Mouse (Mus musculus): ENCODE data around the gene Ralgps1. TPM values are rescaled to one million over a fixed set of nuclear protein-coding genes. Genes with fewer than 3 reads are reported as not detected.
A peak's percentile ranks its signal among the peaks of the same experiment; 100 is the strongest.

Ralgps1 gene
- polyA plus RNA-seq, 1 experiment from 2014 or later: 53.1 TPM

DNA sequence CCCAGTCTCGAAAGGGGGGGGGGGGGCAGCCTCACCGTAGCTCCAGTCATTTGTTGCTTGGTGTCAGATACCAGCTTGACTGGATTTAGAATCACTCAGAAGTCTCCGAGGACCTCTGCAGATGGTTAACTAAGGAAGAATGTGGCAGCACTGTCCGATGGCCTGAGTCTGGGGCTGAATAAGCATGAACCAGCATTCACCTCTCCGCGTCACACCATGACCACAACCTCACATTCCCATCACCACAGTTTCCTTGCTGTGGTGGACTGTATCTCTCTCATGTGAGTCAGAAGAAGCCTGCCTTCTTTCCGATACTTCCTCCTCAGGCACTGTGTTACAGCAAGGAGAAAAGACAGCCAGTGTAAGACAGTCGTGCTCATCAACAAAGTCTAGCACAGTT, 12.1 kb downstream of the Ralgps1 start:
- Histone ChIP-seq H3K36me3 (replicated peaks) (0 out of 2 replicates have a peak, but pooled peaks cover 4% of the 10 kb centered on the region), H3K27me3 (replicated peaks) (no peaks in the 10 kb centered on the region), H3K9ac (no peak overlapping the region), H3K4me3 (no peak overlapping the region), H3K4me1 (peaks cover 10% of the 10 kb centered on the region), H3K9me3 (no peaks in the 10 kb centered on the region), H3K27ac (no peak overlapping the region), H3K4me2 (no peak overlapping the region)
- no peak for ATAC-seq (replicated peaks)
- WGBS: 93% methylated on average over 8 of the region's 8 CpGs

DNA sequence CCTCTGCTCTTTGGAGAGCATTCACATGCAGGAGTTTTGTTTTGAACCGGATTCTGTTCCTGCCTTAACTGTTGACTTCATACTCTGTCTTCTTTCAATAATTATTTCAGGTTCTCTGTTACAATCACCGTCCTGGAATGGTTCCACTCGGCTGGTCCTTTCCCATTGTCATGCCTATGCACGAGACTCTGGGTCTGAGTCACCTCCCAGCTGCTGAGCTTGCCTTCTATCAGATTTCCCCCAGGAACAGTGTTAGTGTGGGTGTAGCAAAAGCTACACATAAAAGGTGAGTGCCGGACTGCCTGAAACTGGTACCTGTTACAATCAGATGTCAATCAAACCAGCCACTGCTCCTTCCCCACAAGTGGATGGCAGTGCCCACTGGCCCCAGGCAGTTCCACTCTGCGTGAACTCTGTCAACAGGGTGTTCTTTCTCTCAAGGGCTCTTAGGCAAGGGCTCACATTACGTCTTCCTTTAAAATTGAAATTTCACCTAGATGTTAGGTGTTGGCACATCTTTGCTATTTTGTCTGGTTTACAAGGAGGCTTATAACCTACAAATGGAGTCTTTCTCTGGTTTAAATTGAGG, 13.9 kb downstream of the Ralgps1 start:
- Histone ChIP-seq H3K4me3 (no peak overlapping the region), H3K4me2 (no peak overlapping the region), H3K4me1 (peaks cover 15% of the 10 kb centered on the region), H3K27me3 (replicated peaks) (no peaks in the 10 kb centered on the region), H3K9ac (no peak overlapping the region), H3K9me3 (no peaks in the 10 kb centered on the region), H3K36me3 (replicated peaks) (no peaks in the 10 kb centered on the region), H3K27ac (no peak overlapping the region)
- 86% methylated on average over 7 of the region's 7 CpGs for WGBS
- no peak for ATAC-seq (replicated peaks)

DNA sequence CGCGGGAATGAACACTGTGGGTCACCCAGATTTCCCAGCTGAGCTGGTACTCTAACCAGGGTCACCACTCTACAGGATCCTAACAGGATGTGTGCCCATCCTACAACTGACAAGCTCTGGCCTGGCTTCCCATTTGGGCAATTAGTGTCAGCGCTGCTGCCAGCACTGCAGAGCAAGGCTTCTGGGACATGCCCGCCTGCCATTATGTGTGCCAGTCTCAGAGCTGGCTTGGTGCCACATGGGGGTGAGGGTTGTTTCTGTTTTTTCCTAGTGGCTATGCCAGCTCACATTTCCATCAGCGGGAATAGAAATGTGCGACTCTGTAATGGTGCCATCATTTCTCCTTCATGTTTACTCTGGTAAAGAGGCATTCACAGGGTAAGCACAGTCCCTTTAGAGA, 15.7 kb downstream of the Ralgps1 start:
- Histone ChIP-seq H3K9me3 (no peaks in the 10 kb centered on the region), H3K4me3 (no peak overlapping the region), H3K27ac (no peak overlapping the region), H3K27me3 (replicated peaks) (no peaks in the 10 kb centered on the region), H3K36me3 (replicated peaks) (no peaks in the 10 kb centered on the region), H3K4me1 (peaks cover 8% of the 10 kb centered on the region; the same call in 1 of the 2 replicates), H3K4me2 (no peak overlapping the region), H3K9ac (no peak overlapping the region)
- 80% methylated on average over 6 of the region's 6 CpGs for WGBS
- ATAC-seq (replicated peaks): 0 out of 2 replicates have a peak, but pooled peaks have one; percentile 24

DNA sequence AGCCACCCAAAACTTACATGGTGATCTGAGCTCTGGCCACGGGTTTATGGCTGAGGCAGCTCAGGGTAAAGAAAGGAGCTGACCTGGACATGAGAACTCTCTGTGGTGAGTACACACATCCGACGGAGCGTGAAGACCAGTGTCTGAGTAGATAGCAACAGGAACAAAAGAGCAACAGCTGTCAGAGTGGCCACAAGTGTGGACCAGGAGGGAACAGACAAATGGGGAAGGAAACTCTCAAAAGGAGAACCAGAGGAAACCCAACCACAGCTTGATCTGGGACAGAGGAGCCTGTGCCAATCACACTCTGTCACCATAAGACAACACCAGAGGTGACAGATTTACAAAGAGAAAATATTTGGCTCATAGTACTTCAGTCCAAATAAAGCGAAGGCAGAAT, 17.9 kb downstream of the Ralgps1 start:
- no peak overlapping the region for H3K27ac ChIP-seq
- H3K36me3 ChIP-seq (replicated peaks): no peaks in the 10 kb centered on the region
- no peaks in the 10 kb centered on the region for H3K27me3 ChIP-seq (replicated peaks)
- no peak overlapping the region for H3K9ac ChIP-seq
- no peak for ATAC-seq (replicated peaks)
- 55% methylated on average over 5 of the region's 5 CpGs for WGBS
- no peak overlapping the region for H3K4me3 ChIP-seq
- no peaks in the 10 kb centered on the region for H3K9me3 ChIP-seq
- no peak overlapping the region for H3K4me2 ChIP-seq
- peaks cover 14% of the 10 kb centered on the region for H3K4me1 ChIP-seq

DNA sequence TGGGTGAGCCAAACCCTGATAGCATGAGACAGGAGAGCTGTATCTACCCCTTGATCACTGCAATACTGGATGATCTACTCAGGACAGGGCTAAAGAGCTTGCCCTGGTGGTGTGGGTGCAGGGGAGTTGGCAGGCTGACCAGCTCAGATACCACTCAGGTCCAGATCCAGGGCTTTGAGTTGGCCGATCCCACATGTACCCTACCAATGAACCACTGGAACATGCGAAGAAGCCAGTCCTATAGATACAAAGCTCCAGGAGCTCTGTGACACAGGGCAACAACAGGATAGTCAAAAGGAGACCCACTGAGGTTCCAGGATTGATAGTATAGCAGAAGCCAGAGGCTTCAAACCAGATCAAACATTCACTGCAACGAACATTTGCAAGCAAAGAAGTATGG, 19.8 kb downstream of the Ralgps1 start:
- Histone ChIP-seq H3K27ac (no peak overlapping the region), H3K4me1 (peaks cover 15% of the 10 kb centered on the region), H3K36me3 (replicated peaks) (no peaks in the 10 kb centered on the region), H3K4me2 (no peak overlapping the region), H3K9me3 (no peaks in the 10 kb centered on the region), H3K9ac (no peak overlapping the region), H3K27me3 (replicated peaks) (no peaks in the 10 kb centered on the region), H3K4me3 (no peak overlapping the region)
- ATAC-seq (replicated peaks): no peak
- WGBS: 89% methylated on average over 3 of the region's 3 CpGs

DNA sequence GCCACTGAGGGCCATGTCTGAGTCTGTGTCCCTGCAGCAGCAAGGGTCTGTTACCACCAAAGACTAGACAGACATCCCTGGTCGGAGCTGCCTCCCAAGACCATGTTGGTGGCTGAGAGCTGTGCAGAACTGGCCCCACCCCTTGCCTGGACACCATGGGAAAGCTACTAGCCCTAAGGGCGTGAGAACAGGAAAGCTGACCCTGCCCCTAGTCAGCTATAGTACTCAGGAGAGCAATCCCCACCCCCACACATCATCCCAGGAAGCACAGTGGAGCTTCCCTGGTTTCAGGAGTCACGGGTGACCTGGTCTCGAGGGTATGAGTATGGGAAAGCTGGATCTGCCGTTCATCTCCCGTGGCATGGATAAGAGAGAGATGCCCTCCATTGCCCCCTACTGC, 20.4 kb downstream of the Ralgps1 start:
- Histone ChIP-seq H3K4me2 (no peak overlapping the region), H3K27me3 (replicated peaks) (no peaks in the 10 kb centered on the region), H3K4me3 (no peak overlapping the region), H3K27ac (no peak overlapping the region), H3K9ac (no peak overlapping the region), H3K9me3 (no peaks in the 10 kb centered on the region), H3K36me3 (replicated peaks) (no peaks in the 10 kb centered on the region), H3K4me1 (peaks cover 20% of the 10 kb centered on the region)
- no peak for ATAC-seq (replicated peaks)
- 89% methylated on average over 6 of the region's 6 CpGs for WGBS

GRCm38 (mm10) chr2:33349581-33349980, 21.7 kb downstream of the Ralgps1 start:
- no peaks in the 10 kb centered on the region for H3K36me3 ChIP-seq (replicated peaks)

DNA sequence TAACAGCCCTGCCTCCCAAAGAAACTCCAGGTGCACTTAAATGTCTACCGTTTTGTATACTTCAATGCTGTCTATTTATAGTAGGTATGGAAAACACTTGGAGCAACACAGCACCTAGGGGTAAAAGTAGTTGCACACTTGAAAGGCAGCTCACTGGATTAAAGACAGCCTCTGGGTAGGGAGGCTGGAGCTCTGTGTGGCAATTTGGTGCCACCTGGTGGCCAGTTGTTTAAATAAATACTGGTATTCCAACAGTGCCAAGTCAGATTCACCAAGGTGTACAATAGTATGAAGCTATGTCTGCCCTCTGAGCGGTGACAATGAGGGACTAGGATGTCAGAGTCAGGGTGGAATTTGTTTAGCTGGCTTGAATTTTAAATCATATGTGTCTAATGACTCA, 22.2 kb downstream of the Ralgps1 start:
- no peaks in the 10 kb centered on the region for H3K9me3 ChIP-seq
- H3K4me2 ChIP-seq: no peak overlapping the region
- 28% methylated on average over 2 of the region's 2 CpGs for WGBS
- H3K27ac ChIP-seq: no peak overlapping the region
- H3K4me1 ChIP-seq: peaks cover 30% of the 10 kb centered on the region
- no peak overlapping the region for H3K4me3 ChIP-seq
- ATAC-seq (replicated peaks): peak; percentile 71
- no peak overlapping the region for H3K9ac ChIP-seq
- H3K27me3 ChIP-seq (replicated peaks): no peaks in the 10 kb centered on the region
- no peaks in the 10 kb centered on the region for H3K36me3 ChIP-seq (replicated peaks)

More at GRCm38 (mm10) chr2:33349581-33349980, 21.7 kb downstream of the Ralgps1 start:
- H3K4me1 ChIP-seq: peaks cover 30% of the 10 kb centered on the region
- H3K4me3 ChIP-seq: no peak overlapping the region
- H3K9ac ChIP-seq: no peak overlapping the region
- 46% methylated on average over 2 of the region's 2 CpGs for WGBS
- ATAC-seq (replicated peaks): 0 out of 2 replicates have a peak, but pooled peaks have one; percentile 9
- H3K27ac ChIP-seq: no peak overlapping the region
- no peaks in the 10 kb centered on the region for H3K9me3 ChIP-seq
- no peaks in the 10 kb centered on the region for H3K27me3 ChIP-seq (replicated peaks)
- no peak overlapping the region for H3K4me2 ChIP-seq

DNA sequence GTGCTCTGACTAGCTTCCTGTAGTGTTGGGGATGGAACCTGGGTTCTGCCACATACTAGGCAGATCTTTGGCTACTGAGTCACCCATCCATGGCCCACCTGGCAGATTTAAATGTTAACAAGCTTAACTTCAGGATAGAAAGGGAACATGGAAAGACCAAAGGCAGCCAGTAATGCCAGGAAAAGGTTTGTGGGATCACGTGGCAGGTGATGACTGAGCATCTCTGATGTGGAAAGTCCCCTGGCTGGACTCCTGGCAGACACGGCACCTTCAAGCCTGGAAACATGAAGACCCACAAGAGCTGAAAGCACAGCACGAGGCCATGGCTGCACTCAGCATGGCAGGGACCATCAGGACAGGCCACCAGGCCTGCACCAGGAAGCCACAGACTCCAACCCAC, 23.0 kb downstream of the Ralgps1 start:
- Histone ChIP-seq H3K9me3 (no peaks in the 10 kb centered on the region), H3K9ac (no peak overlapping the region), H3K4me2 (no peak overlapping the region), H3K36me3 (replicated peaks) (no peaks in the 10 kb centered on the region), H3K27me3 (replicated peaks) (no peaks in the 10 kb centered on the region), H3K4me3 (no peak overlapping the region), H3K4me1 (peaks cover 26% of the 10 kb centered on the region), H3K27ac (no peak overlapping the region)
- WGBS: 88% methylated on average over 3 of the region's 3 CpGs
- ATAC-seq (replicated peaks): no peak

DNA sequence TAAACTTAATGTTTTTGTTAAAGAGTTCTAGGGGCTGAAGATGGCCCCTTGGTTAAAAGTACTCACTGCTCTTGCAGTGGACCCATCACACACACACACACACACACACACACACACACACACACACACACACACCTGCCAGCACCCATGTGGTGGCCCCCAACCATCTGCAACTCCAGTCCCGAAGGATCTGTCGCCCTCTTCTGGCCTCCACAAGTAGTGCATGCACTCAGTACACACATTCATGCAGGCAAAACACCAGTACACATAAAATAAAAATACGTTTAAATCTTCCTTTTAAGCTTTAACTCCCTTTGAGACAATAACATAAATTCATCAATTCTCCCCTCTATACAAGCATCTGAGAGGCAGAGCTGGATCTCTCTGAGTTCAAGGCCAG, 23.7 kb downstream of the Ralgps1 start:
- peaks cover 26% of the 10 kb centered on the region for H3K4me1 ChIP-seq
- no peaks in the 10 kb centered on the region for H3K9me3 ChIP-seq
- WGBS: 43% methylated on average over 3 of the region's 3 CpGs
- no peak overlapping the region for H3K27ac ChIP-seq
- no peak overlapping the region for H3K4me2 ChIP-seq
- H3K27me3 ChIP-seq (replicated peaks): no peaks in the 10 kb centered on the region
- no peak overlapping the region for H3K9ac ChIP-seq
- no peaks in the 10 kb centered on the region for H3K36me3 ChIP-seq (replicated peaks)
- H3K4me3 ChIP-seq: no peak overlapping the region
- no peak for ATAC-seq (replicated peaks)

DNA sequence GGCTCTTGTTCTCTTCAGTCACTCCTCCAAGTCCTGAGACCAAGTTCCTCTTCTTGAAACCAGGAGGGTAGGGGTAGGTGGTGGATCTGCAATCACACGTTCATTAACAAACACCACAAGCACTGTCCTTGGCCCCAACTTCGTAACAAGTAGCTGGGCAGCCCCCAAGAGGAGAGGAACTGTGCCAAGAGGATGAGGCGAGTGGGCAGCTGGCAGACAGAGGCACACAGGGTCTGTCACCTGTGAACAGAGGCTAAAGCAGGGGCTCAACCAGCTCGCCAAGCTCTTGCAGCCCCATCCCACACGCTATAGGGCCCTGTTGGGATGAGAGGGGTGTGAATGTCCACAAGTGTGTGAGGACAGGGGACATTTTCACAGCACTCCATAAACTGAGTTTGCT, 24.5 kb downstream of the Ralgps1 start:
- 71% methylated on average over 5 of the region's 5 CpGs for WGBS
- H3K4me2 ChIP-seq: no peak overlapping the region
- no peaks in the 10 kb centered on the region for H3K27me3 ChIP-seq (replicated peaks)
- no peak overlapping the region for H3K9ac ChIP-seq
- H3K9me3 ChIP-seq: no peaks in the 10 kb centered on the region
- no peak overlapping the region for H3K27ac ChIP-seq
- H3K4me1 ChIP-seq: peaks cover 26% of the 10 kb centered on the region
- H3K4me3 ChIP-seq: no peak overlapping the region
- no peak for ATAC-seq (replicated peaks)
- no peaks in the 10 kb centered on the region for H3K36me3 ChIP-seq (replicated peaks)

DNA sequence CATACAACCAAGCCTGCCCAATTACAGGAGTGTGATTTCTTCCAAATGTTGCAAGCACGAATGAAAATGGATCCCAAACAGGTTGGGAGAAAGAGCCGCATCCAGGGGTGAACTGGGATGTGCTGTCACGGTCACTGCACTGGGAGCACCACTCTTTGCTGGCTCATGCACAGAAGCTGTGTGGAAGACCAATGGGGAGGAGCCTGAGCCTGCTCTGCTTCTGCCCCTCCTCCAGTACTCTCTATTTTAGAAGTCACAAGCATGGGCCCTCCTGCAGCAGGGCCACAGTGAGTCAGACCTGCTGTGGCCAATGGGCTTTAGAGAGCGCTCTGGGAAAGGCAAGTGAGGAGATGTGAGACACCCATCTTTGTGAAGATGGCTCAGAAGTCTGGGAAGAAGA, 25.3 kb downstream of the Ralgps1 start:
- peaks cover 26% of the 10 kb centered on the region for H3K4me1 ChIP-seq
- 0 out of 2 replicates have a peak overlapping the region, but pooled peaks have one; percentile 27 for H3K27ac ChIP-seq
- no peak for ATAC-seq (replicated peaks)

GRCm38 (mm10) chr2:33345475-33345874, 25.8 kb downstream of the Ralgps1 start:
- Histone ChIP-seq H3K4me1 (peaks cover 26% of the 10 kb centered on the region), H3K27me3 (replicated peaks) (no peaks in the 10 kb centered on the region), H3K4me2 (no peak overlapping the region), H3K9ac (no peak overlapping the region), H3K36me3 (replicated peaks) (no peaks in the 10 kb centered on the region), H3K4me3 (no peak overlapping the region), H3K9me3 (no peaks in the 10 kb centered on the region), H3K27ac (peak overlapping the region; percentile 27; the same call in 1 of the 2 replicates)
- WGBS: 49% methylated on average over 6 of the region's 6 CpGs
- 0 out of 2 replicates have a peak, but pooled peaks have one; percentile 28 for ATAC-seq (replicated peaks)

More for the DNA sequence above, 25.3 kb downstream of the Ralgps1 start:
- 65% methylated on average over 4 of the region's 4 CpGs for WGBS
- H3K4me2 ChIP-seq: no peak overlapping the region
- H3K4me3 ChIP-seq: no peak overlapping the region
- H3K9ac ChIP-seq: no peak overlapping the region
- no peaks in the 10 kb centered on the region for H3K36me3 ChIP-seq (replicated peaks)
- H3K27me3 ChIP-seq (replicated peaks): no peaks in the 10 kb centered on the region
- H3K9me3 ChIP-seq: no peaks in the 10 kb centered on the region
